Mouse (Mus musculus): Measurements from ENCODE around the gene Rptor.

DNA sequence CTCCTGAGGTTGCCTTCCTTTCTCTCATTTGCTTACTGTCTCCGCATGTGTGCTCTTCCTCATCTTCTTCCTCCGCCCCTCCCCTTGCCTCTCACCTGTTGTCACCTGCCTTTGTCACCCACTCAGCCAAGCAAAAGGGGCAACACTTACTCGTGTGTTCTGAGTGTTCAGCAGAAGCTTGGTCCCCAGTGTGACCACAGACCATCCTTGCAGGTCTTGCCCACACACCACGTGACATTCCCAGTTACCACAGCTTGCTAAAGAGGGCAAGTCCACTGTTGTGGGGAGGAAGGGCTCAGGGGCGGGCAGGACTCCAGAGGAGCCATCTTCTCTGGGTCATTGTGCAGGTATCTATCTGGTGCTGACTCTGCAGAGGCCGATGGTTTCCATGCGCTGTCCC lies 40.6 kb downstream of the Rptor start:
- TF ChIP-seq CTCF (IDR thresholded peaks at IDR 0.05; ENCODE audit: borderline replicate concordance, insufficient read depth, low read depth, low read length) = no peak
- TF ChIP-seq POLR2A (IDR thresholded peaks at IDR 0.05; ENCODE audit: borderline replicate concordance, insufficient read depth, low read length) = no peak
